Mouse (Mus musculus) ES-Bruce4 (cell line): ENCODE measurements at regions not wholly inside any gene's neighbourhood (a gene's known extent, or its start where the extent isn't known, plus 50 kb on each side); places are given as distances from the start of the nearest gene placed in this dataset.
"Not testable (repeated sequence)": the region's sequence is repeated elsewhere in the genome, so short reads cannot be mapped to it uniquely, and the experiment has no call there.

Experiments
- H3K27ac ChIP-seq: 2 replicates; pipeline ENCODE4 v1.5.1; 2012; ENCODE audit warnings: low read length, inconsistent platforms; ENCODE audit not compliant: insufficient read depth
- H3K27me3 ChIP-seq: 2 replicates; pipeline ENCODE4 v1.6.1; 2012; ENCODE audit warnings: mild to moderate bottlenecking, low read length, inconsistent platforms; ENCODE audit not compliant: control insufficient read depth, poor library complexity, insufficient read depth, severe bottlenecking
- H3K36me3 ChIP-seq: 2 replicates; pipeline ENCODE4 v1.6.1; 2012; ENCODE audit warnings: inconsistent platforms, mild to moderate bottlenecking, low read length, moderate library complexity; ENCODE audit not compliant: control insufficient read depth, poor library complexity, insufficient read depth, severe bottlenecking
- H3K4me1 ChIP-seq: one replicate; pipeline ENCODE4 v1.8.1; 2011; ENCODE audit warnings: low read length; ENCODE audit not compliant: control insufficient read depth, insufficient read depth
- H3K4me3 ChIP-seq: 2 replicates; pipeline ENCODE4 v1.5.1; 2011; ENCODE audit warnings: low read depth, mild to moderate bottlenecking, low read length
- H3K9ac ChIP-seq: 2 replicates; pipeline ENCODE4 v1.6.1; 2012; ENCODE audit warnings: low read depth, mild to moderate bottlenecking, inconsistent platforms; ENCODE audit not compliant: poor library complexity, severe bottlenecking
- H3K9me3 ChIP-seq: replicated peaks from 2 replicates; pipeline ENCODE4 v1.6.1; 2012; ENCODE audit warnings: mild to moderate bottlenecking, low read length, inconsistent platforms; ENCODE audit not compliant: control insufficient read depth, poor library complexity, insufficient read depth, severe bottlenecking
- CTCF ChIP-seq: IDR thresholded peaks from one replicate; pipeline ENCODE4 v1.8.1; 2011; ENCODE audit warnings: low read depth, low read length
- EP300 ChIP-seq: IDR thresholded peaks from 2 replicates; pipeline ENCODE4 v1.6.1; 2011; ENCODE audit warnings: low read depth, low read length; ENCODE audit not compliant: insufficient read depth
- POLR2A ChIP-seq: IDR thresholded peaks from one replicate; pipeline ENCODE4 v1.8.1; 2011; ENCODE audit warnings: low read length; ENCODE audit not compliant: insufficient read depth

DNA sequence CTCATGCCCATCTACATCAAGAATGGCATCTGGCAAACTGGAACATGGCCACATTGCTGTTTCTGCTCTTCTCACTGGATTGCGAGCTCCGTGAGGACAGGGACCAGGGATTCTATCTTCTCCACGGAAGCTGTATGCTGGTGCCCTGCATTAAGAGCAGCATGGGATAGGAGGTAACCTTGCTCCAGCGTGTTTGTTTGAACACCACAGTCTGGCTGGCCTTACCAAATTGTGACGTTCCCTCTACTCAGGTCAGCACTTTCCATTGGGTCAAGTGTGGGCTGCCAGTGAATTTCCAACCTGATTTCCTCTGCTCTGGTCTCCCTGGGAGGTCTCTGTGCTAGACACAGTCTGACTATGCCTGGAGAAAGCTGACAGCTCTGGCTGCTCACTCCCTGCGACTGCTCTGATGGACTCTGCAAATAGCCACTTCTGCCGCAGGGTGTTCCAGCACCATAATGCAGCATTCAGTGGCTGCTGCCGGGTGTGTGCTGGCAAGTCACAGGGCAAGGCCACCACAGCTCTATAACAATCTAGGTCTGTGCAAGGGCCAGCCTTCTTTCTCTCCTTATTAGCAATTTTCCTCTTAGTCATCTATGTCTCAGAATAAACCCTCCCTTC is 175.6 kb downstream of the Opa1 start:
- H3K27ac ChIP-seq, result no peak overlapping the region
- no peak overlapping the region for H3K9ac ChIP-seq
- TF ChIP-seq EP300, result no peak
- TF ChIP-seq POLR2A, result no peak
- no peak for TF ChIP-seq CTCF
- no peaks in the 10 kb centered on the region for H3K27me3 ChIP-seq
- H3K9me3 ChIP-seq, result no peaks in the 10 kb centered on the region
- H3K36me3 ChIP-seq, result no peaks in the 10 kb centered on the region
- no peaks in the 10 kb centered on the region for H3K4me1 ChIP-seq
- H3K4me3 ChIP-seq, result no peak overlapping the region

DNA sequence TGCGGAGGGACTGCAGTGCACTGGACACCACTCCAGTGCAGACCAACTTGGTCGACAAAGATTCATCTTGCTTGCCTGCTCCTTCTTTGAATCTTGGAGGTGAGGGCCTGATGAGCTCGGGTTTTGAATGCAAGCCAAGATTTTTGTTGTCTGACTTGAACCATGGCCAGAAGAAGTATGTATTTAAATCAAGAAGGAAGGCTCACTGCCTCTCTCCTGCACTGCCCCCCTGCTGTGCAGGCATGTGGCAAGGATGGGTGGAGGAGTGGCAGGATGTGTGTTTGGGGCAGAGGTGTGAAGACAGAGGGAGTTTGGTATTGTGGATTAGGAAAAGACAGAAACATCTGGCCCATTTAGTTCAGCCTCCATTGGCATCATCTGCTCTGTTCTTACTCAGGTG is 179.1 kb downstream of the Opa1 start:
- Histone ChIP-seq H3K4me1 (no peaks in the 10 kb centered on the region), H3K9ac (no peak overlapping the region), H3K36me3 (no peaks in the 10 kb centered on the region), H3K4me3 (no peak overlapping the region), H3K27ac (no peak overlapping the region), H3K27me3 (no peaks in the 10 kb centered on the region), H3K9me3 (no peaks in the 10 kb centered on the region)
- TF ChIP-seq POLR2A (no peak), EP300 (no peak), CTCF (no peak)

DNA sequence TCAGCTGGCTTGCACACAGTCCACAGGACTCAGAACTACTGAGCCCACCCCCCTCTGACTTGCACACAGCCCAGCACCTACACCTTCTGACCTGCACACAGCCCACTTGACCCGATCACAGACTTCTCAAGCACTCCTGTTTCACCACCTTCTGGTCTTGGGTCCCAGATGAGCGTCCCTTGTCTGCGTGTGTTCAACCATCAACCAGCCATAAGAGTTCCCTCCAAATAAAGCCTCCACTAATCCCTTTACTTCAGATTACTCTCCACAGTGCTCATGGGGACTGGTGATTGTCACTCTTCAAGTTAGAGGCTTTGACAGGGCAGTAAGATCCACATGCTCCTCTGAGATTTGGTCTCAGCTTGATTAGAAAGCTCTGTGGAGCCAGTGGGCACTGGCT is 180.3 kb downstream of the Opa1 start:
- Histone ChIP-seq H3K4me3 (no peak overlapping the region), H3K27ac (no peak overlapping the region), H3K9me3 (no peaks in the 10 kb centered on the region), H3K9ac (no peak overlapping the region), H3K27me3 (no peaks in the 10 kb centered on the region), H3K36me3 (no peaks in the 10 kb centered on the region), H3K4me1 (no peaks in the 10 kb centered on the region)
- TF ChIP-seq EP300 (no peak), POLR2A (no peak), CTCF (no peak)

DNA sequence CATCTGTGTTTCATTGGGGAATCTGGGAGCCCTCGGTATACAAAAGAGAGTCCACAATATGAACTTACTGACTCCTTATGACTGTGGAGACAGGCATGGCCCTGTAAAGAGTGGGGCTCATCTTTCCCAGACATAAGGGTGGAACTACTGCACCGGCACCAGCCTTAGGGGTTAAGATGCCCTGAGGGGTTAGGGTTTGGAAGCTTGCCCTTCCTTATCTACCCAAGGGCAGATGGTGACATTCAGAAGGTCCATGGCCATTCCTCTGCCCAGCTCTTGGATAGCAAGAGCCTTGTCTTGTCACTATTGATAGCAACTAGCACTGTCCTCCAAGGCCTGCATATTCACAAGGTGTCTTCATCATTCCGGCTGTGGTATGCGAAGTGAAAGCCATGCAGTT is 181.5 kb downstream of the Opa1 start:
- no peaks in the 10 kb centered on the region for H3K4me1 ChIP-seq
- no peak overlapping the region for H3K4me3 ChIP-seq
- H3K9me3 ChIP-seq, result peaks cover 11% of the 10 kb centered on the region
- no peak overlapping the region for H3K27ac ChIP-seq
- no peaks in the 10 kb centered on the region for H3K36me3 ChIP-seq
- no peak overlapping the region for H3K9ac ChIP-seq
- no peaks in the 10 kb centered on the region for H3K27me3 ChIP-seq
- no peak for TF ChIP-seq EP300
- no peak for TF ChIP-seq CTCF
- TF ChIP-seq POLR2A, result no peak

DNA sequence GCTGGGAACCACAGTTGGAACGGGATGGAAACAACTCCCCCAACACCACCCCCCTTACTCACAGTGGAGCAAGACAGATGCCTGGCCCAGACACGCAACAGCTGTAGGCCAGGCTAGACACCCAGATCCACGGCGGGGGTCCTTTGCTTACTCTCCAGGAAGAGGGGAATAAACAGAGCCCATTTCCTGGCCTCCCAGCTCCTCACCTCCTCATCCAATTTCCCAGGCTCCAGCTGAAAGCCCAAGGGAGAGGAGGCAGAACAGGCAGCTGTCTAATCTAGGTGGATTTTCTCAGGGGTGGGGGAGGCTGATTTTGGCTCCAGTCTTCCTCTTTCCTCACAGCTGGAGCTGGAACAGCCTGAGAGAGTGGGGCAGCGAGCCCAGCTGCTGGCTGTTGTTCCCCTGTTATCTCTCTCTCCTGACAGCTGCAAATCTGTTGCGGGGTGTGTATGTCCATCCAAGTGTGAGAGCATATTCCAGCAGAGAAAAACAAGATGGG is 182.7 kb downstream of the Opa1 start:
- H3K27ac ChIP-seq, result no peak overlapping the region
- peaks cover 17% of the 10 kb centered on the region for H3K9me3 ChIP-seq
- no peaks in the 10 kb centered on the region for H3K4me1 ChIP-seq
- H3K4me3 ChIP-seq, result no peak overlapping the region
- TF ChIP-seq CTCF, result no peak
- TF ChIP-seq EP300, result no peak
- no peak for TF ChIP-seq POLR2A
- no peaks in the 10 kb centered on the region for H3K27me3 ChIP-seq
- H3K9ac ChIP-seq, result no peak overlapping the region
- no peaks in the 10 kb centered on the region for H3K36me3 ChIP-seq

DNA sequence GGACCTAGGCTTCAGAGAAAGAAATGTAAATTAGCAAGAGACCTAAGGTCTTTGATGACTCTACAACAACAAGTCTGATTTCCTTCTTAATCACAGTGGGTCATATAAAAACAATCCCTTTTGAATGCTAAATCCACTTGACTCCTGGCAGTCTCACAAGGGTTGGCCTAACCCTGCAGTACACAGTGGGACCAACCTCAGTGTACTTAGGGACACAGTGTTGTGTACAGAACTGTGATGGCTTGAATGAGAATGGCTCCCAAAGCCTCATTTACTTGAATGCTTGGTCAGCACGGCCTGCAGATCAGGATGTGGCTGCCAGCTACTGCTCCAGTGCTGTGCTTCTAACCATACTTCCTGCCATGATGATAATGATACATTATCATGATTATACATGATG is 185.2 kb downstream of the Opa1 start:
- Histone ChIP-seq H3K27me3 (no peaks in the 10 kb centered on the region), H3K27ac (no peak overlapping the region), H3K9me3 (peaks cover 17% of the 10 kb centered on the region), H3K36me3 (no peaks in the 10 kb centered on the region), H3K4me3 (no peak overlapping the region), H3K9ac (no peak overlapping the region), H3K4me1 (no peaks in the 10 kb centered on the region)
- no peak for TF ChIP-seq EP300
- TF ChIP-seq CTCF, result no peak
- no peak for TF ChIP-seq POLR2A

DNA sequence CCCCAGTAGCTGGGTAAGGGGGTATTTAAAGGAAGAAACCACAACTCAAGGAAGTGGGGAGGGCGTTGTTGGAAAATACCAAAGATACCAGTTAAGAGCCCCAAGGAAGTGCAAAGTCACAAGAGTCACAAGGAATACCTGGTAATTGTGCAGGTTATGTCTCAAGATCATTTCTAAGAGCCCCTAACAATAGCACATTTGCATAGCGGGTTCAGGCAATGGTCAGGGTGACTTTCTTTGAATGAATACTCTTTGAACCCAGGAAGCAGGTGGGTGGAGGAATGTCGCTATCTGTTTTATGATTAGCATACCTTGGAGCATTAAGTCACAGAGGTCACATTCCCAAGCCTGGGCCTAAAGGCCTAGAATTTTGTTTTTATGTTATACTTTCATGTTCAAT is 186.7 kb downstream of the Opa1 start:
- H3K9me3 ChIP-seq, result peaks cover 17% of the 10 kb centered on the region
- not testable (repeated sequence) for H3K9ac ChIP-seq, H3K4me1 ChIP-seq, H3K27ac ChIP-seq, H3K36me3 ChIP-seq, H3K27me3 ChIP-seq, H3K4me3 ChIP-seq
